15 mouse cellular contexts compared by ENCODE assay signal in genomic region chr4:91236976-91237375, GRCm38 (mm10).
DNase-seq lines count a peak whose midpoint lies in the region; ATAC-seq lines count a peak whose summit lies in the region.
"Had no signal": no experiment of that assay in that cellular context is flagged by ENCODE, and none has a peak within 500 bp of the region (broad histone marks: within the 10 kb centered on the region; RNA-seq: fewer than 3 reads in every experiment).

No protein-coding gene starts in this region.

- DNase-seq in ZHBTc4 (ENCODE audit: low read depth, low spot score), result peak; percentile 18
- DNase-seq in embryonic facial prominence, embryonic 10.5 days (ENCODE audit: low spot score), result peak; percentile 45
- DNase-seq in hindbrain, embryonic 14.5 days (ENCODE audit: low spot score), result no peak
- DNase-seq in adrenal gland, adult (ENCODE audit: inconsistent age in 2 of 2, low spot score in 1 of 2), result no peak
- DNase-seq in cerebellum, postnatal 10 days, result no peak
- no peak for DNase-seq in thymus, postnatal 14 days
- DNase-seq: cerebellum, postnatal 36 days; kidney, postnatal 4 days; lung, adult 18-20 months; thymus, adult 2 months had no signal

- peak overlapping the region; percentile 40; the same call in 1 of the 2 replicates for H3K27ac ChIP-seq in embryonic facial prominence, embryonic 10.5 days (replicated peaks)
- H3K27ac ChIP-seq in hindbrain, embryonic 14.5 days, result peak overlapping the region; percentile 41
- no peak overlapping the region for H3K27ac ChIP-seq in midbrain, embryonic 15.5 days
- H3K27ac ChIP-seq in kidney, embryonic 14.5 days (ENCODE audit: low read depth, low read length), result no peak overlapping the region
- H3K27ac ChIP-seq: heart, embryonic 13.5 days had no signal

- WGBS in embryonic facial prominence, embryonic 10.5 days, result 25% methylated on average over 7 of the region's 7 CpGs
- 27% methylated on average over 7 of the region's 7 CpGs for WGBS in hindbrain, embryonic 14.5 days
- 14% methylated on average over 7 of the region's 7 CpGs for WGBS in midbrain, embryonic 15.5 days
- 40% methylated on average over 7 of the region's 7 CpGs for WGBS in kidney, embryonic 14.5 days

- H3K9ac ChIP-seq in hindbrain, embryonic 14.5 days, result no peak overlapping the region
- no peak overlapping the region for H3K9ac ChIP-seq in midbrain, embryonic 15.5 days
- H3K9ac ChIP-seq in kidney, embryonic 14.5 days (ENCODE audit: low read depth, low read length), result no peak overlapping the region
- H3K9ac ChIP-seq: heart, embryonic 13.5 days had no signal

- no peaks in the 10 kb centered on the region for H3K36me3 ChIP-seq in embryonic facial prominence, embryonic 10.5 days (replicated peaks)
- 0 out of 2 replicates have a peak, but pooled peaks cover 3% of the 10 kb centered on the region for H3K36me3 ChIP-seq in hindbrain, embryonic 14.5 days (replicated peaks; ENCODE audit: control insufficient read depth, insufficient read depth)
- no peaks in the 10 kb centered on the region for H3K36me3 ChIP-seq in midbrain, embryonic 15.5 days (replicated peaks)
- H3K36me3 ChIP-seq in kidney, embryonic 14.5 days (ENCODE audit: control insufficient read depth, insufficient read depth, low read length), result no peaks in the 10 kb centered on the region
- H3K36me3 ChIP-seq: heart, embryonic 13.5 days had no signal

- no peak overlapping the region for H3K4me3 ChIP-seq in embryonic facial prominence, embryonic 10.5 days
- no peak overlapping the region for H3K4me3 ChIP-seq in hindbrain, embryonic 14.5 days (replicated peaks; ENCODE audit: low read length)
- no peak overlapping the region for H3K4me3 ChIP-seq in midbrain, embryonic 15.5 days
- no peak overlapping the region for H3K4me3 ChIP-seq in kidney, embryonic 14.5 days (ENCODE audit: low read length)
- H3K4me3 ChIP-seq: heart, embryonic 13.5 days had no signal

- ATAC-seq in hindbrain, embryonic 14.5 days (ENCODE audit: low FRiP score), result peak; percentile 65
- peak; percentile 34; the same call in 1 of the 2 replicates for ATAC-seq in midbrain, embryonic 15.5 days (replicated peaks)
- no peak for ATAC-seq in kidney, embryonic 14.5 days (ENCODE audit: low FRiP score, low TSS enrichment)
- ATAC-seq: inflammation-experienced regulatory T-cells, adult 6 months; Patski had no signal

- peaks cover 12% of the 10 kb centered on the region for H3K4me1 ChIP-seq in embryonic facial prominence, embryonic 10.5 days
- H3K4me1 ChIP-seq in hindbrain, embryonic 14.5 days (replicated peaks; ENCODE audit: control insufficient read depth, insufficient read depth, low read length), result peaks cover 3% of the 10 kb centered on the region; the same call in 1 of the 2 replicates
- peaks cover 7% of the 10 kb centered on the region; the same call in 1 of the 2 replicates for H3K4me1 ChIP-seq in midbrain, embryonic 15.5 days
- no peaks in the 10 kb centered on the region for H3K4me1 ChIP-seq in kidney, embryonic 14.5 days (ENCODE audit: control insufficient read depth, insufficient read depth, low read length)
- H3K4me1 ChIP-seq: heart, embryonic 13.5 days had no signal

- no peaks in the 10 kb centered on the region for H3K9me3 ChIP-seq in embryonic facial prominence, embryonic 10.5 days
- no peaks in the 10 kb centered on the region for H3K9me3 ChIP-seq in hindbrain, embryonic 14.5 days (ENCODE audit: control insufficient read depth, low read length)
- no peaks in the 10 kb centered on the region for H3K9me3 ChIP-seq in midbrain, embryonic 15.5 days
- H3K9me3 ChIP-seq in kidney, embryonic 14.5 days (ENCODE audit: control insufficient read depth, low read length), result no peaks in the 10 kb centered on the region
- H3K9me3 ChIP-seq: heart, embryonic 13.5 days had no signal

- no peaks in the 10 kb centered on the region for H3K27me3 ChIP-seq in embryonic facial prominence, embryonic 10.5 days (replicated peaks; ENCODE audit: low read depth, poor library complexity, severe bottlenecking)
- no peaks in the 10 kb centered on the region for H3K27me3 ChIP-seq in hindbrain, embryonic 14.5 days (ENCODE audit: control insufficient read depth, insufficient read depth, low read length)
- H3K27me3 ChIP-seq in midbrain, embryonic 15.5 days (replicated peaks), result no peaks in the 10 kb centered on the region
- no peaks in the 10 kb centered on the region for H3K27me3 ChIP-seq in kidney, embryonic 14.5 days (ENCODE audit: control insufficient read depth, insufficient read depth, low read length)
- H3K27me3 ChIP-seq: heart, embryonic 13.5 days; Patski had no signal

- no peak overlapping the region for H3K4me2 ChIP-seq in hindbrain, embryonic 14.5 days (replicated peaks)
- H3K4me2 ChIP-seq in midbrain, embryonic 15.5 days, result no peak overlapping the region
- no peak overlapping the region for H3K4me2 ChIP-seq in kidney, embryonic 14.5 days (replicated peaks; ENCODE audit: low read depth, low read length)
- H3K4me2 ChIP-seq: heart, embryonic 13.5 days had no signal

Comparison
In these comparisons a context has a peak if more than half of its experiments do, and no peak if none do; other contexts are left out.
1. DNase-seq: peak in ZHBTc4 (single experiment) and embryonic facial prominence, embryonic 10.5 days (single experiment); none in hindbrain, embryonic 14.5 days (single experiment), adrenal gland, adult (0 of 2), cerebellum, postnatal 10 days (0 of 2) and thymus, postnatal 14 days (single experiment).
2. H3K27ac ChIP-seq: peak in embryonic facial prominence, embryonic 10.5 days (single experiment) and hindbrain, embryonic 14.5 days (single experiment); none in midbrain, embryonic 15.5 days (single experiment) and kidney, embryonic 14.5 days (single experiment).